Mouse (Mus musculus) telencephalon, adult 2 months (tissue): ENCODE data around the gene Nek10.
"Not testable (repeated sequence)": the region's sequence is repeated elsewhere in the genome, so short reads cannot be mapped to it uniquely, and the experiment has no call there.

Source experiments
- DNase-seq: peaks from one replicate; pipeline ENCODE4 v3.0.0-alpha.2; 2011; ENCODE audit warnings: low read depth, low spot score

The Nek10 gene

GRCm38 (mm10) chr14:14984710-14985647, 181.8 kb downstream of the Nek10 start:
- no peak for DNase-seq

- DNase-seq, result no peak
Measured at GRCm38 (mm10) chr14:14987403-14987802, 184.2 kb downstream of the Nek10 start.

- DNase-seq, result no peak
Measured at GRCm38 (mm10) chr14:14991642-14992041, 188.4 kb downstream of the Nek10 start.

GRCm38 (mm10) chr14:15011408-15011807, 208.2 kb downstream of the Nek10 start:
- no peak for DNase-seq

- DNase-seq, result no peak
Measured at GRCm38 (mm10) chr14:15014799-15015198, 211.6 kb downstream of the Nek10 start.

GRCm38 (mm10) chr14:15030626-15031025, 227.4 kb downstream of the Nek10 start:
- not testable (repeated sequence) for DNase-seq

- DNase-seq, result not testable (repeated sequence)
Measured at GRCm38 (mm10) chr14:15034638-15035037, 231.4 kb downstream of the Nek10 start.

- no peak for DNase-seq
Measured at GRCm38 (mm10) chr14:15048186-15048585, 245.0 kb downstream of the Nek10 start.

- DNase-seq, result peak; percentile 15
Measured at GRCm38 (mm10) chr14:15061496-15061895, 258.3 kb downstream of the Nek10 start.
